Mouse (Mus musculus): ENCODE measurements around the gene Hectd1. TPM values are rescaled to one million over a fixed set of nuclear protein-coding genes. Genes with fewer than 3 reads are reported as not detected.

Gene Hectd1
- total RNA-seq, 2 experiments from 2014 or later = 80.0 to 81.2 TPM

DNA sequence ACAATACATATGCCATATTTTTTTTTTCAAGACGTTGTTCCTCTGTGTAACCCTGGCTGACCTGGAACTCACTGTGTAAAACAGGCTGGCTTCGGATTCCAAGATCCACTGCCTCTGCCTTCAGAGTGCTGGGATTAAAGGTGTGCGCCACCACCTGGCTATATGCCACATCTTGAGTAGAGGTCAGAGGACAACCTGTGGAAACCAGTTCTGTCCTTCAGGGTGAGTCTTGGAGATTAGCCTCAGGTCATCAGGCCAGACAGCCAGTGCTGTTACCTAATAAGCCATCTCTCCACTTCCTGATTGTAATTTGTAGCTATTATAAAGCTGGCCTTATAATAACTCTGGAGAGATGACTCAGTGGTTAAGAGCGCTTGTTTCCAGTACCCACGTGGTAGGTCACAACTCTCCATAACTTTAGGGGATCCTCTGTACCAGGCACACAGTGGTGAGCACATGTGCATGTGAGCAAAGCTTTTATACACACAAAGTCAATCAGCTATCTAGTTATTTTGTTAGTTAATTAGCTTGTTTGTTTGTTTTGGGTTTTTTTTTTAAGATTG lies 122.6 kb downstream of the Hectd1 start:
- DNase-seq (ENCODE audit: low spot score in 2 of 2) = no peak

DNA sequence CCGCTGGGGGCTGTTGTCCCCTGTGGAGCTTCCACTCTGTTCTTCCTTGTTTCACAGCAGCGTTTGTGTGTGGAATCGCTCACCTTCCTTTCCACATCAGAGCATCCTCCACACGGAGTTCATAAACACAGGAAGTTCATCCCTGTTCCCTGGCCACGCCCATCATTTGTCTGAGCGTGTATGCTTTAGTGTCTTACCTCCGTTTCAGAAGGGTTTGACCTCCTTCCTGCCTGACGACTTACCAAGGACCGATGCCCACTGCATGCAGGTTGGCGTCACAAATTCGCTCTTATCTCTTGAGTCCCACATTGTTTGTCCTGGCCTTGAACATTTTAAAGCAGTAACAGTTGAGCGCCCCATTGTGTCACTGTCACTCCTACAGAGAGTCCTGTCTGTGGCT lies 123.6 kb downstream of the Hectd1 start:
- DNase-seq (ENCODE audit: low spot score in 2 of 2) = no peak

DNA sequence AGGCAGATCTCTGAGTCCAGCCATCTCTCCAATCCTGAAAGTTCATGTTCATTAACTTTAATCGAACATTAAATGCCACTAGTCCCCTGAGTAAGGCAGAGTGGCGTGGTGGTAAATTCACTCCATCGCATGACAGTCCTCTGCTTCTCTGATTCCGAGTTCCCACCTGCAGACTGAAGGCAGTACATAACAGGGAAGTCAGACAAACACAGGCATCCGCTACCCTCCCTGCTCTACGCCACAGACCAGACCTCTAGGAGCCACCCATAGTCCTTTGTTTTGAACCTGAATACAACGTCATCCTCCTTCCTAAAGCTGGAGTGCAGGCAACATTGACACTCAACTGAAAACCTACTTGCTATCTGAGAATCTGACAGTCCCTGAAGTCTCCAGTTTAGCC lies 124.8 kb downstream of the Hectd1 start:
- DNase-seq (ENCODE audit: low spot score in 2 of 2) = no peak

DNA sequence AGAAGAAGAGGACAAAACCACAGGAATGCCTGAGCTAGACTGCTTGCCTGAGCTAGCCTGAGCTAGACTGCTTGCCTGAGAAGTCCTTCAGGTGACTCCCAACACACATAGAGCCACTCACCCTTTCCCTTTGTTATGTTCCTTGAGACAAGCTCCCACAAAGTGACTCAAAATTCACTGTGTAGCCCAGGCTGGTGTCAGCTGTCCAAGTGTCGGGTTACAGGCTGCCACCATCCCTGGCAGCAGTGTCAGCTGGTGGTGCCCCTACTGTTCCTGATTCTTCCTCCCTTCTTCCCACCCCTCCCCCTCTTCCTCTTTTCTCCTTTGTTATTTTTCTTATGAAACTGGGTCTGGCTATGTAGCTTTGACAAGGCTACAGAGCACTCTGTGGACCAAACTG lies 125.5 kb downstream of the Hectd1 start:
- no peak for DNase-seq (ENCODE audit: low spot score in 2 of 2)

DNA sequence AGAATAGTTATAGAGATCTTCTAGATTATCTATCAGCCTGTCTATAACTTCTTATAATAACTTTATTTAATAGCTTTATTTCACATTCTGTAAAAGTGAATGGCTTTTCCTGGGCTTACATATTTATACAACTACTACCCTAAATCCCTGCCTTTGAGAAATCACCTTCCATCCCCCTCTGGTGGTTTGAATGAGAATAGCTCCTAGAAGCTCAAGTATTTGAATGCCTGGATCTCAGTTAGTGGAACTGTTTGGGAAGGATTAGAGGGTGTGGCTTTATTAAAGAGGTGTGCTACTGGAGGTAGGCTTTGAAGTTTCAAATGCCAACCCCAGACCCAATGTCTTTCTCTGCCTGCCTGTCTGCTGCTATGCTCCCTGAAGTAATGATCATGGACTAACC lies 127.6 kb downstream of the Hectd1 start:
- DNase-seq (ENCODE audit: low spot score in 2 of 2) = no peak

DNA sequence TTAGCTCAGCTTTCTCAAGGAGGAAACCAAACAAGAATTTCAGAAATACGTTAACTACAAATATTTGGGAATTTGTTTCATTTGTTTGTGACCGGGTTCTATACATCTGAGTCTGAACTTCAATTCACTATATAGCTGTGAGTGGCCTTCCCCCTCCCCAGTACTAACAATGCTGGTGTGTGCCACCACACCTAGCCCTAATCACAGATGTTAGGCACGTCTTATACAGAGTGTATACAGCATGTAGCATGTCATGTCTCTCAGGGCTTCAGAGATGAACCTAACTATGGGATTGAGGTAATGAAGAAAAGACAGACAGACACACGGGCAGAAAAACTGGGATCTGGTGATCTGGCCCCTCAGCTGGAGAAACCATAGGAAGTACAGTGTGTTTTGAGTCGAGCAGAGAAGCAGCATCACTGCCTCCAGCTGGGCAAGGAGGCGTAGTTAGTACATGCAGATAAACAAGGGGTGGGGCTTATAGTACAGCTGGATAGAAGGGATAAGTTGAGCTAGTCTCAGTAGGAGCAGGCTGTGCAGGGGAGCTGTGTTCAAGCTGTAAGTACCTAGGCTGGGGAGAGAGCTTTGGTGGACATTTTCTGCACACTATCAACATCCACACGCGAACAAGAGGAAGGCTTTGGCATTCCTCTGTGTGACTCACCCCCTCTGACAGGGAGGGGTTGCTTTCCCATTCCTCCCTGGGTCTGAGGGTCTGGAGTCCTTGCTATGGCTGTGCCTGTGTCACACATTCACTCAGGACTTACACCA lies 129.5 kb downstream of the Hectd1 start:
- no peak for DNase-seq (ENCODE audit: low spot score in 2 of 2)

DNA sequence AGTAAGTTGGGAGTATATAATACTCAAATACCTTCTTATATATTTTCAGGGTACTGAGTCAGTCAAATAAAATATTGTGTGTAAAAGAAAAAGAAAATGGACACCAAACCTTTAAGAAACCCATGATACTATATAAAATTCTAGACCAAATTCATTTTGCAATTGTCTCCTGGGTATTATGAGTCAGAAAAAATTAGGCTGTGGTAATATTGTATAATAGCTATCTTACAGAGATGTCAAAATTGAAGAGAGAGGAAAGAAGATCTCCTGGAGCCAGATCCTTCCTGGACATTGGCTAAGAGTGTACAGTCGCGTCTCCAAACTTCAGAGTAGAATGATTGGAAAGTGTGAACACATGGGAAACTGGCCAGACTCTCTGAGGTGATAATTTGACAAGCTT lies 133.2 kb downstream of the Hectd1 start:
- DNase-seq (ENCODE audit: low spot score in 2 of 2) = no peak

DNA sequence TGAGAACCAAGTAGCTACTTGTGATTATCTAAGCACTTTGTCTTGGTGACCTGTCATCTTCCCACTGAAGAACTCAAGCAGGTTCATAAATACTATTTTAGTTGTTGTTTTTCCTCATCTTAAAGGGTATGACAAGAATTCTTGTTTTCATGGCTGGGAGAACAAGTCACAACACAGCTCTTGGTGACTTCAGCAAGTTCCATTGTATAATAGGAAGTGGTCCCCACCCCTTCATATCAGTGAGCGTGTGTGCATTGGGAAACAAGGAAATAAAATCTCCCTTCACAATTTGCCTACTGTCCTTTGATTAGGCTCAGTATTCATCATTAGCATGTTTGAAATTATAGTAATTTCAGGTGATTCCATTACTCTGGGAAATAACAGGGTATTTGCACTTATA lies 134.4 kb downstream of the Hectd1 start:
- DNase-seq (ENCODE audit: low spot score in 2 of 2) = no peak

DNA sequence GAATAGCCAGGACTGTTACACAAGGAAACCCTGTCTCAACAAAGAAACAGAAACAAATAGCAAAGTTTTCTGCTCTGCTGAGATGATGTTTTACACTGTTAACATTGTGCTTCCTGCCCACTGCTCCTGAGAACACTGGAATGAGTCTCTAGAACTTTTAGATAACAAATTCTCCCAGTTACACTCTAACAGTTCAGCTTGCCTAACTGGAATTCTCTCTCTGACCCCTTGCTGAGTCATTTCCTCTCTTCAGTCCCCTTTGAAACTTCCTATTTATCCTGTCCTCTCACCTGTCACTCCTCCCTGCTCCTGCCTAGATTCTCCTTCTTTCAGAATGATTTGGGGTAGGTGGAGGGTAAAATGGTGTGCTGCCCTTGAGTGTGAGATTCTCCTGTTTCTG lies 135.2 kb downstream of the Hectd1 start:
- no peak for DNase-seq (ENCODE audit: low spot score in 2 of 2)

Other genes with a start within 250 kb of the Hectd1 start
- gene Coch, start 236.2 kb downstream of the Hectd1 start, total RNA-seq (2021) = 1 to 10 TPM; 3.2 to 4.0 TPM
- 10 to 100 TPM; 49.8 to 50.3 TPM for gene Ap4s1, start 138.5 kb downstream of the Hectd1 start, total RNA-seq (2021)
- gene Strn3, start 137.6 kb downstream of the Hectd1 start, total RNA-seq (2021) = 10 to 100 TPM; 90.5 to 92.8 TPM
- gene Heatr5a, start 141.8 kb upstream of the Hectd1 start, total RNA-seq (2021) = 1 to 10 TPM; 7.0 to 7.8 TPM
- gene Dtd2, start 177.0 kb upstream of the Hectd1 start, total RNA-seq (2021) = 10 to 100 TPM; 10.2 to 10.8 TPM
- gene Gpr33, start 198.5 kb upstream of the Hectd1 start, total RNA-seq (2021) = not detected